Mouse (Mus musculus) lung, postnatal 14 days (tissue): ENCODE measurements at regions not wholly inside any gene's neighbourhood (a gene's known extent, or its start where the extent isn't known, plus 50 kb on each side); places are given as distances from the start of the nearest gene placed in this dataset.

Experiments used
- DNase-seq: peaks from one replicate; pipeline ENCODE4 v3.0.0; 2021

- no peak for DNase-seq
Measured at GRCm38 (mm10) chr14:46225851-46226608, 153.2 kb upstream of the Gm15217 start.

- DNase-seq = peak; percentile 13
Measured at GRCm38 (mm10) chr14:46234040-46234439, 145.2 kb upstream of the Gm15217 start.

- peak; percentile 14 for DNase-seq
Measured at GRCm38 (mm10) chr14:46234835-46235234, 144.4 kb upstream of the Gm15217 start.

DNA sequence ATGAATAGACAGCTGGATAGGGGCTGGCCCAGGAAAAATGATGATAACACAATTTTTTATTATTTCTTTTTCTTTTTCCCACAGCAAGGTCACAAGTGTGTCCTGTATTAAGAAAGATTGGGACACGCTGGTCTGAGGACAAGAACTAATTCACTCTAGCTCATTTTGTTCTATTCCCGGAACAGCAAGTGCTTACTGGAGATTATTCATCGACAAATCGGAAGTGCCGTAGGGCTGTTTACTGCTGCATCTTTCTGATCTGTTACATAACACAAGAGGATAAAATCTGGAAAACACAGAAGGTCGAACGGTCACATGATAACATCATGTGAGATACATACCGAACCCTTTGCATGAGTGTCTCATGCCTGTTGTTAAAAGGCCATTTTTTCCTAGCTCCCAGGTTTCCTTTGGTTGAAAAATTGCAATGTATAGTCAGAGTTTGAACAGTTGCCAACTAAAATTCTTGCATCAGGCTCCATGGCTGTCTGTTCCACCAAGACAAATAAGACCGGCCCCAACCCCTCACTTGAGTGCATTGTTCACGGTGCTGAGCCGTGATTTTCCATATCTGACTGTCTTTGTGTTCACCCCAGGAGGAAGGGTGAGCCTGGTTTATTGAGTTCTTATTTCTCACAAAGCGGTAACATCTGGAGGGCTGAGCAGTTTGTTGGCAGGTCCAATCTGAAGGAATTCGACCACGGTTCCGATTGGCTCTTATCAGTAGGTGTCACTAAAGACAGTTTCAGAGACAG lies 139.0 kb upstream of the Gm15217 start:
- no peak for DNase-seq

DNA sequence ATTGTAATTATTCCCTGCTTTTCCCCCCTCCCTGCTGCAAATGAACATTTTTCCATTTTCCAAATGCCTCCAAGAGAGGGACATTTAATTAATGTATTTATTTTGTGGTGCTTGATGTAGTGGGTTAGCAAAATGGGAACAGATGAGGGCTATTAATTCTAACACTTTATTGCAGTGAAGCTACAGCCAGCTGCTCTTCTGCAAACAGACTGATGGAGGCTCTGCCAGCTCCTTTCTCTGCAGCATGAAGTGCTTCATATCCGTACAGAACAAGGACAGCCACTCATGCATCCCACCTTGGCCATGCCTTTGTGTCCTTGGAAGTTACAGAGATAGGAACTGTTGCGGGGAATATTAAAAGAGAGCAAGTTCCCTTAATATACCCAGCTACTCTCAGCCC lies 138.3 kb upstream of the Gm15217 start:
- no peak for DNase-seq

GRCm38 (mm10) chr14:46247491-46248484 lies 131.4 kb upstream of the Gm15217 start:
- DNase-seq = no peak

GRCm38 (mm10) chr14:46249141-46249540 lies 130.1 kb upstream of the Gm15217 start:
- no peak for DNase-seq

DNA sequence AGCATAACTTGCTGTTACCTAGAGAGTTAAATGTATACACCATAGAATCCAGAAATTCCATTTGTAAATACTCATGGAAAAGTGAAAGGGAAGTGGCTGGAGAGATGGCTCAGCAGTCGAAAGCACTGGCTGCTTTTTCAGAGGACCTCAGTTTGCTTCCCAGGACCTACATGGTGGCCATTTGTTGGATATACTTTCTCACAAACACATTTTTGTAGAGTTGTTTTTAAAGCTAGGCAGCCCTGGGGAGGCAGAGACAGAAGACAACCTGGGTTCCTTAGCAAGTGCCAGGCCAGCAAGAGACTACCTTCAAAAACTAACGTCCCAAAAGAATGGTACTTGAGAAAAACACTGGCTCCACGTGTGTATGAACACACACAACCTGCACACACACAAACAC lies 124.0 kb upstream of the Gm15217 start:
- DNase-seq = no peak

GRCm38 (mm10) chr14:46256336-46256735 lies 122.9 kb upstream of the Gm15217 start:
- DNase-seq = no peak

GRCm38 (mm10) chr14:46257311-46257710 lies 121.9 kb upstream of the Gm15217 start:
- peak; percentile 39 for DNase-seq

- no peak for DNase-seq
Measured at GRCm38 (mm10) chr14:46258551-46258950, 120.7 kb upstream of the Gm15217 start.

DNA sequence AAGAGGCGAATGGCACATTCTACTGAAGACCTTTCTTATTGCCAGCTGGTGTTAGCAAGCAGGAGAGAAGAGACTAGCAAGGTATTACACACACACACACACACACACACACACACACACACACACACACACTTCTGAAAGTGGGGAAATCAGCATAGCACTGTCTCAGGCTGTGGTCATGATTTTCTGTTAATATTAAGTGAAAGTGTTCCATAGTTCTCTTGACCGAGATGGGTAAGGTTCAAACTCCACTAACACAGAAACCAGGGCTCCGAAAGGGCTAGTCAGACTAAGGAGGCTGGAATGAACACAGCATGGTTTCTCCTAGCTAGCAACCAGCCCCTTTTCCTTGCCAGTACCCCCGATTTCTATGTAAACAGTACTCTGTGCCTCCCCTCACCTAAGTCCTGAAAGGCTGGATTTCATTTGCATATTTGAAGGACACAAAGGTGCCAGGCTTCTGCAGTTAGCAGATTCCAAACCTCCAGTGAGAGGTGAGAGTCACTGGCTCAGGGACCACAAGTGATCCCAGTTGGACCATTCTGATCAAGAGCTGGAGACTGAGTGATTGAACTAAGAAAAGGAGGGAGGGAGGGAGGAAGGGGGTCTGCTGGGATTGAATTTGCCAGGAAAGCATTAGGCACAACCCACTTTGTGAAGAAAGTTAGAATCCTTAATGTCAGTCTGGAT lies 118.8 kb upstream of the Gm15217 start:
- DNase-seq = no peak

DNA sequence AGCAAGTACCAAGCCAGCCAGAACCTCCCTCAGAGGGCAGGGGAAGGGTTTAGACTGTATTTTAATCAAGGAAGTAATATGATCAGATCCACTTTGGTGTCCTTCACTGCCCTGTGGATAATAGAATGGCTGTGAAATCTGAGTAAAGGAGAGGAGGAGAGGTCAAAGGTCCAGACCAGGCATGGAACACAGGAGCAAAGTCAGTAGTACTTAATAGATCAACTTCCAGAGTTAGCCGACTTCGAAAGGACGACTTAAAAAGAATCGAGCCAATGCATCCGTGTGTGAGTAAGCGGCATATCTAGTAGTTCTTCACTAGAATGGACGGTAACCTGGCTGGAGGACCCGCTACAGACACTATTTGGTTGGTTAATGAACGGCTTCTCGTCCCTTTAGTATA lies 103.8 kb upstream of the Gm15217 start:
- no peak for DNase-seq

DNA sequence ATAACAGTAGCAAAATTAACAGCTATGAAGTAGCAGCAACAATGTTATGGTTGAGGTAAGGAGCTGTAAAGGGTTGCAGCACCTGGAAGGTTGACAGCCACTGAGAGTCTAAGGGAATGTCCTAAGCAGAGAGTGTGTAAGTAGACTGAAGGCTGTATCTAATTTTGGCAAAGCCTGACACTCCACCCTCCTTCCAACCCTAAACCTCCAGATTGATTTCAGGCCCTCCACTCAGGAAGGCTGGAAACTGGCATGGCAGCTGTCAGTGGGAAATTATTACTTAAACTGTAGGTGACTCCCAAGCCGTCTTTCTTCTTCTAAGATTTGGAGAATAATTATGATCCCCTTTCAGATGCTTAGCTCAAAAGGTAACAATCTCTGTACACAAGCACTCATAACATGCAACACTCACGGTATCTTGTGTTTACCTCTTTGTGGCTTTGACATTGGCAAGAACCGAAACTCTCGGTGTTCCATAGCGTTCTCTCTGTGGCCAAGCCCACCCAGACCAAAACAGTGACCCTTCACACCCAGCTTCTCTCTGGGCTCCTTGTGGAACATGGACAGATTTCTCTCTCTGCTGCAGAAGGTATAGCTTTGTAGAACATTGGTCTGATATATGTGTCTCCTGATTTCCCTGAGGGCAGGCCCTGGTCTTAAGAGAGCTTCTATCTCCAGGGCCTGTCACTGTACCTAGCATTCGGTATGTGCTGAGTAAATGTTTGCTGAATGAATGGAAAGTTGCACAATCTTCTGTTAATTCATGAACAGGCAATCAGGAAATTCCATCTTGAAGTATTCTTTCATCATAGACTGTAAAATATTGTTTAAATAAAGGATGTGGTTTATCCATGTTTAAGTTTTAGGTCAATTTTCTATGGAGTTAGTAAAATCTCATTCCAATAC lies 102.0 kb upstream of the Gm15217 start:
- no peak for DNase-seq

DNA sequence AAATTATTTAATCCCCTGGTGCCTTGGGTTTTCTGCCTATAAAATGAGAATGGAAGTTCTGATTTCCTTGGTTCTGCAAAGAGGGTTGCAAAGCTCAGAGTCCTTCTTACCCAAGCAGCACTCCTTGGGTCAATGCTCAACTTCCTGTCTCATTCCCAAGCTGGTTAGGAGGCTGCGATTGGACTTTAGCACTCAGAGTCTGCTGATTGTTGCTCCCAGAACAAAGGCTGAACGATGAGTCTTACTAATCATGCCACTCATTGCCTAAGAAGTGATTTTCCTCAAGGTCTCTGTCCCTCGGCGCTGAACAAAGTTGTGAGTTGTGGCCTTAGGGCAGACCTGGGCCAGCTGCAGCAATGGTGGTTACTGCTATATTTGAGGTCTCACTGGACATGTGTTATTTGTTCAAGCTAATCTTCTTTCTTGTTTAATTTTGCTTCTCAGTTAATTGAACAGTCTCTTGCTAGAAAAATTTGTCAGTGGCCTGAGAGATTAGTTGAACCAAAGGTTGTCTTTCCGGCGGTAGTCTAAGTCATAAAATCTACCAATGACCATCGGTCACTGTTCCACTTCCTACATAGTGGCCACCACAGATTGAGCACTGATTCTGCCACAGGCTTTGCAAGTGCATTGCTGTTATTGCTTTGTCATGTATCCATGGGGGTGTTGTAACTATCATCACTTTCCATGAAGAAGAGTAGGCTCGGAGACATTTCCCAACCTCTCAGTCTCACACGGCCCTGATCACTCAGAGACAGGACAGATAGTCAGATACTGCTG lies 101.2 kb upstream of the Gm15217 start:
- no peak for DNase-seq

- no peak for DNase-seq
Measured at GRCm38 (mm10) chr14:46292398-46292797, 86.8 kb upstream of the Gm15217 start.

DNA sequence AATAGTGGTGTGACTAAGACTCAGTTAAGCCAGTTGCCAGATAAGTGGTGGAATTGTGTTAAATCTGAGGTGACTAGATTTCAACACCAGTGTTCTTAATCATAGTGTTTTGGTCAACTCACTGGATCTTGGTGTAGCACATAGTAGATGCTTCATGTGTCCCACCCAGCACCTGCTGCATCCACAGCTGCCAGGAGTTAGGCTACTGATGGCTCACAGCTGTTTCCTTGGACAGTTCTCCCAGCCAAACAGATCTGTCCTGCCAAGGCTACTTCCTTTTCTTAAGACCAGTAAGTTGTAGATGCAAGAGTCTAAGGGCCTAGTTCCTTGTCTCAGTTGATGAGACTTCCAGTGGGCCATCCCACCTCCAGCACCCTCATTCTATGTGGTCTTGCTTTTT lies 82.9 kb upstream of the Gm15217 start:
- no peak for DNase-seq

- DNase-seq = no peak
Measured at GRCm38 (mm10) chr14:46300546-46300945, 78.7 kb upstream of the Gm15217 start.

GRCm38 (mm10) chr14:46302601-46303000 lies 76.6 kb upstream of the Gm15217 start:
- no peak for DNase-seq

- DNase-seq = no peak
Measured at GRCm38 (mm10) chr14:46305267-46305666, 73.9 kb upstream of the Gm15217 start.

GRCm38 (mm10) chr14:46313064-46313463 lies 66.2 kb upstream of the Gm15217 start:
- DNase-seq = peak; percentile 33
